ENCODE assay signal across 8 mouse cellular contexts in genomic region chr15:78982658-78983435, GRCm38 (mm10). TPM values are rescaled to one million over a fixed set of nuclear protein-coding genes. Genes with fewer than 3 reads are reported as not detected.
DNase-seq lines count a peak whose midpoint lies in the region; ATAC-seq and TF ChIP-seq lines count a peak whose summit lies in the region.

No protein-coding gene starts in this region.

- DNase-seq in ES-CJ7 (ENCODE audit: low read depth, low spot score): peak; percentile 88
- DNase-seq in c-Kit-positive CD71-negative TER-119-negative erythroid progenitor cells, embryonic 14.5 days (ENCODE audit: low read depth): peak; percentile 80
- peak; percentile 43 for DNase-seq in fat pad, adult 2 months (ENCODE audit: extremely low read depth, low read depth, low spot score)
- DNase-seq in heart, postnatal 0 days (ENCODE audit: low spot score): peak; percentile 93
- DNase-seq in kidney, postnatal 36 days: peak; percentile 94 to 96
- DNase-seq in lung, embryonic 14.5 days: peak; percentile 90
- peak; percentile 94 for DNase-seq in testis, postnatal 10 days (ENCODE audit: low spot score)

- H3K27me3 ChIP-seq in heart, postnatal 0 days (ENCODE audit: control insufficient read depth, insufficient read depth, low read length): no peaks in the 10 kb centered on the region
- H3K27me3 ChIP-seq in lung, embryonic 14.5 days (ENCODE audit: insufficient read depth, low read length): no peaks in the 10 kb centered on the region
- H3K27me3 ChIP-seq in neural tube, embryonic 15.5 days (replicated peaks): no peaks in the 10 kb centered on the region

- peak overlapping the region; percentile 93 for H3K9ac ChIP-seq in heart, postnatal 0 days (replicated peaks; ENCODE audit: low read depth, low read length)
- H3K9ac ChIP-seq in lung, embryonic 14.5 days: peak overlapping the region; percentile 89
- peak overlapping the region; percentile 58 for H3K9ac ChIP-seq in neural tube, embryonic 15.5 days (replicated peaks)

- H3K4me3 ChIP-seq in heart, postnatal 0 days (ENCODE audit: low read depth, low read length): peak overlapping the region; percentile 89
- H3K4me3 ChIP-seq in lung, embryonic 14.5 days (ENCODE audit: low read depth, low read length): peak overlapping the region; percentile 96
- H3K4me3 ChIP-seq in neural tube, embryonic 15.5 days (replicated peaks): peak overlapping the region; percentile 54

- TF ChIP-seq EP300 in heart, postnatal 0 days (IDR thresholded peaks at IDR 0.05; ENCODE audit: low read depth): no peak

- no peaks in the 10 kb centered on the region for H3K36me3 ChIP-seq in heart, postnatal 0 days (replicated peaks; ENCODE audit: control insufficient read depth, insufficient read depth, low read length)
- H3K36me3 ChIP-seq in lung, embryonic 14.5 days (ENCODE audit: insufficient read depth): peaks cover 6% of the 10 kb centered on the region; the same call in 1 of the 2 replicates
- no peaks in the 10 kb centered on the region; the same call in 1 of the 2 replicates for H3K36me3 ChIP-seq in neural tube, embryonic 15.5 days

- WGBS in heart, postnatal 0 days: under 1% methylated on average over 43 of the region's 67 CpGs
- under 1% methylated on average over 61 of the region's 67 CpGs for WGBS in lung, embryonic 14.5 days
- WGBS in neural tube, embryonic 15.5 days: under 1% methylated on average over 50 of the region's 67 CpGs

- H3K27ac ChIP-seq in heart, postnatal 0 days (ENCODE audit: low read depth): peak overlapping the region; percentile 95
- peak overlapping the region; percentile 91 for H3K27ac ChIP-seq in lung, embryonic 14.5 days (ENCODE audit: low read depth)
- H3K27ac ChIP-seq in neural tube, embryonic 15.5 days (replicated peaks): peak overlapping the region; percentile 80

- peaks cover 23% of the 10 kb centered on the region for H3K4me1 ChIP-seq in heart, postnatal 0 days (ENCODE audit: control insufficient read depth, insufficient read depth)
- H3K4me1 ChIP-seq in lung, embryonic 14.5 days (ENCODE audit: insufficient read depth): peaks cover 22% of the 10 kb centered on the region
- peaks cover 51% of the 10 kb centered on the region for H3K4me1 ChIP-seq in neural tube, embryonic 15.5 days

- peak; percentile 81 for ATAC-seq in heart, postnatal 0 days (ENCODE audit: insufficient read depth, low read depth)
- peak; percentile 83 for ATAC-seq in lung, embryonic 14.5 days (ENCODE audit: insufficient read depth)
- peak; percentile 72 for ATAC-seq in neural tube, embryonic 15.5 days (ENCODE audit: low FRiP score)

- H3K4me2 ChIP-seq in heart, postnatal 0 days (ENCODE audit: low read depth, low read length): peak overlapping the region; percentile 89
- peak overlapping the region; percentile 93 for H3K4me2 ChIP-seq in lung, embryonic 14.5 days
- peak overlapping the region; percentile 82 for H3K4me2 ChIP-seq in neural tube, embryonic 15.5 days

- no peaks in the 10 kb centered on the region for H3K9me3 ChIP-seq in heart, postnatal 0 days (replicated peaks; ENCODE audit: control insufficient read depth, low read length)
- no peaks in the 10 kb centered on the region for H3K9me3 ChIP-seq in lung, embryonic 14.5 days (ENCODE audit: low read depth, low read length)
- H3K9me3 ChIP-seq in neural tube, embryonic 15.5 days (replicated peaks): no peaks in the 10 kb centered on the region

- TF ChIP-seq CTCF in heart, postnatal 0 days (IDR thresholded peaks at IDR 0.05; ENCODE audit: low read depth): no peak
- no peak for TF ChIP-seq CTCF in lung, embryonic 14.5 days (IDR thresholded peaks at IDR 0.05; ENCODE audit: low read depth)

RNA-seq across cellular contexts. Expression of gene Triobp, which starts 35.3 kb away (rescaled TPM):
- total RNA-seq in heart, postnatal 0 days (2014; rRNA removed; ENCODE audit: low replicate concordance): 45.3 and 80.0 TPM in 2 replicates
- polyA plus RNA-seq in heart, postnatal 0 days (2015; fragmentation: Nextera tagmentation; extraction: Ambion mirVana): 19.1 and 20.0 TPM in 2 replicates
- polyA plus RNA-seq in lung, embryonic 14.5 days (2014; fragmentation: Nextera tagmentation; extraction: Ambion mirVana): 47.5 and 49.2 TPM in 2 replicates
- polyA plus RNA-seq in neural tube, embryonic 15.5 days (2015; fragmentation: Nextera tagmentation; extraction: Ambion mirVana): 30.6 and 39.7 TPM in 2 replicates

RNA-seq across cellular contexts. Expression of gene H1f0, which starts 45.4 kb away (rescaled TPM):
- total RNA-seq in heart, postnatal 0 days (2014; rRNA removed; ENCODE audit: low replicate concordance): 318 and 358 TPM in 2 replicates
- polyA plus RNA-seq in heart, postnatal 0 days (2015; fragmentation: Nextera tagmentation; extraction: Ambion mirVana): 210 and 229 TPM in 2 replicates
- polyA plus RNA-seq in lung, embryonic 14.5 days (2014; fragmentation: Nextera tagmentation; extraction: Ambion mirVana): 201 and 209 TPM in 2 replicates
- polyA plus RNA-seq in neural tube, embryonic 15.5 days (2015; fragmentation: Nextera tagmentation; extraction: Ambion mirVana): 169 and 222 TPM in 2 replicates

RNA-seq across cellular contexts. Expression of gene Nol12, which starts 48.1 kb away (rescaled TPM):
- total RNA-seq in heart, postnatal 0 days (2014; rRNA removed; ENCODE audit: low replicate concordance): 3.4 TPM in 1 of 2 replicates, not detected in the other
- 23.3 TPM in 2 replicates for polyA plus RNA-seq in heart, postnatal 0 days (2015; fragmentation: Nextera tagmentation; extraction: Ambion mirVana)
- polyA plus RNA-seq in lung, embryonic 14.5 days (2014; fragmentation: Nextera tagmentation; extraction: Ambion mirVana): 52.8 and 57.4 TPM in 2 replicates
- 63.0 and 63.2 TPM in 2 replicates for polyA plus RNA-seq in neural tube, embryonic 15.5 days (2015; fragmentation: Nextera tagmentation; extraction: Ambion mirVana)

RNA-seq across cellular contexts. Expression of gene Lgals1, which starts 56.3 kb away (rescaled TPM):
- 460 and 709 TPM in 2 replicates for total RNA-seq in heart, postnatal 0 days (2014; rRNA removed; ENCODE audit: low replicate concordance)
- 800 and 870 TPM in 2 replicates for polyA plus RNA-seq in heart, postnatal 0 days (2015; fragmentation: Nextera tagmentation; extraction: Ambion mirVana)
- 799 and 855 TPM in 2 replicates for polyA plus RNA-seq in lung, embryonic 14.5 days (2014; fragmentation: Nextera tagmentation; extraction: Ambion mirVana)
- 218 and 380 TPM in 2 replicates for polyA plus RNA-seq in neural tube, embryonic 15.5 days (2015; fragmentation: Nextera tagmentation; extraction: Ambion mirVana)

RNA-seq across cellular contexts. Expression of gene Galr3, which starts 58.8 kb away (rescaled TPM):
- total RNA-seq in heart, postnatal 0 days (2014; rRNA removed; ENCODE audit: low replicate concordance): not detected in 2 replicates
- not detected in 2 replicates for polyA plus RNA-seq in heart, postnatal 0 days (2015; fragmentation: Nextera tagmentation; extraction: Ambion mirVana)
- not detected in 2 replicates for polyA plus RNA-seq in lung, embryonic 14.5 days (2014; fragmentation: Nextera tagmentation; extraction: Ambion mirVana)
- 0.14 and 0.17 TPM in 2 replicates for polyA plus RNA-seq in neural tube, embryonic 15.5 days (2015; fragmentation: Nextera tagmentation; extraction: Ambion mirVana)

Comparison
In these comparisons a context has a peak if more than half of its experiments do, and no peak if none do; other contexts are left out.
1. Peak in every context shown above with its lines: DNase-seq, ATAC-seq, H3K4me3 ChIP-seq and H3K27ac ChIP-seq.
2. DNase-seq: peak in every context shown above with its lines; median percentile 95 in kidney, postnatal 36 days; 94 in testis, postnatal 10 days; 93 in heart, postnatal 0 days; 90 in lung, embryonic 14.5 days; 88 in ES-CJ7; 80 in c-Kit-positive CD71-negative TER-119-negative erythroid progenitor cells, embryonic 14.5 days; 43 in fat pad, adult 2 months.